Mouse (Mus musculus): ENCODE data around the gene Gm20708. TPM values are rescaled to one million over a fixed set of nuclear protein-coding genes. Genes with fewer than 3 reads are reported as not detected.
"Not testable (repeated sequence)": the region's sequence is repeated elsewhere in the genome, so short reads cannot be mapped to it uniquely, and the experiment has no call there.

Gm20708 gene
- polyA plus RNA-seq, 1 experiment from 2014 or later: 1.6 TPM

- H3K36me3 ChIP-seq (ENCODE audit: control insufficient read depth, insufficient read depth, low read length): no peaks in the 10 kb centered on the region
- peak; percentile 83 for ATAC-seq
- H3K4me1 ChIP-seq (ENCODE audit: control insufficient read depth, insufficient read depth, low read length): peaks cover 2% of the 10 kb centered on the region; the same call in 1 of the 2 replicates
- H3K4me3 ChIP-seq (ENCODE audit: low read depth, low read length): peak overlapping the region; percentile 40
- H3K9ac ChIP-seq (ENCODE audit: low read depth, low read length): peak overlapping the region; percentile 48; the same call in 1 of the 2 replicates
- 0 out of 2 replicates have a peak overlapping the region, but pooled peaks have one; percentile 59 for H3K27ac ChIP-seq (ENCODE audit: low read length)
- no peaks in the 10 kb centered on the region for H3K27me3 ChIP-seq (ENCODE audit: control insufficient read depth, insufficient read depth, low read depth, low read length)
- 19% methylated on average over 28 of the region's 28 CpGs for WGBS
- peak overlapping the region; percentile 60 for H3K4me2 ChIP-seq (ENCODE audit: low read length)
- H3K9me3 ChIP-seq (replicated peaks; ENCODE audit: control insufficient read depth, low read length, poor library complexity, severe bottlenecking): no peaks in the 10 kb centered on the region
Observed at GRCm38 (mm10) chr11:117832086-117832969, 22.9 kb downstream of the Gm20708 start.

- not testable (repeated sequence) for H3K9me3 ChIP-seq (replicated peaks; ENCODE audit: control insufficient read depth, low read length, poor library complexity, severe bottlenecking); H3K27ac ChIP-seq (ENCODE audit: low read length); H3K4me1 ChIP-seq (ENCODE audit: control insufficient read depth, insufficient read depth, low read length); H3K9ac ChIP-seq (ENCODE audit: low read depth, low read length); H3K4me2 ChIP-seq (ENCODE audit: low read length); ATAC-seq; H3K4me3 ChIP-seq (ENCODE audit: low read depth, low read length); H3K27me3 ChIP-seq (ENCODE audit: control insufficient read depth, insufficient read depth, low read depth, low read length); H3K36me3 ChIP-seq (ENCODE audit: control insufficient read depth, insufficient read depth, low read length)
- 88% methylated on average over 4 of the region's 6 CpGs for WGBS
Observed at GRCm38 (mm10) chr11:117833509-117833908, 24.0 kb downstream of the Gm20708 start.

- WGBS: 96% methylated on average over 8 of the region's 8 CpGs
- H3K9me3 ChIP-seq (replicated peaks; ENCODE audit: control insufficient read depth, low read length, poor library complexity, severe bottlenecking): no peaks in the 10 kb centered on the region
- H3K27me3 ChIP-seq (ENCODE audit: control insufficient read depth, insufficient read depth, low read depth, low read length): no peaks in the 10 kb centered on the region
- H3K4me1 ChIP-seq (ENCODE audit: control insufficient read depth, insufficient read depth, low read length): peaks cover 2% of the 10 kb centered on the region; the same call in 1 of the 2 replicates
- H3K36me3 ChIP-seq (ENCODE audit: control insufficient read depth, insufficient read depth, low read length): no peaks in the 10 kb centered on the region
- no peak for ATAC-seq
- H3K9ac ChIP-seq (ENCODE audit: low read depth, low read length): no peak overlapping the region
- no peak overlapping the region for H3K27ac ChIP-seq (ENCODE audit: low read length)
- H3K4me3 ChIP-seq (ENCODE audit: low read depth, low read length): no peak overlapping the region
- no peak overlapping the region for H3K4me2 ChIP-seq (ENCODE audit: low read length)
Observed at GRCm38 (mm10) chr11:117834086-117834485, 24.6 kb downstream of the Gm20708 start.

GRCm38 (mm10) chr11:117836306-117836705 is 26.8 kb downstream of the Gm20708 start:
- Histone ChIP-seq H3K9ac (ENCODE audit: low read depth, low read length) (no peak overlapping the region), H3K4me2 (ENCODE audit: low read length) (peak overlapping the region; percentile 33), H3K4me1 (ENCODE audit: control insufficient read depth, insufficient read depth, low read length) (peaks cover 2% of the 10 kb centered on the region; the same call in 1 of the 2 replicates), H3K27ac (ENCODE audit: low read length) (no peak overlapping the region), H3K27me3 (ENCODE audit: control insufficient read depth, insufficient read depth, low read depth, low read length) (no peaks in the 10 kb centered on the region), H3K4me3 (ENCODE audit: low read depth, low read length) (no peak overlapping the region), H3K36me3 (ENCODE audit: control insufficient read depth, insufficient read depth, low read length) (no peaks in the 10 kb centered on the region), H3K9me3 (replicated peaks; ENCODE audit: control insufficient read depth, low read length, poor library complexity, severe bottlenecking) (no peaks in the 10 kb centered on the region)
- no peak for ATAC-seq
- 20% methylated on average over 13 of the region's 13 CpGs for WGBS

GRCm38 (mm10) chr11:117838572-117838971 is 29.1 kb downstream of the Gm20708 start:
- Histone ChIP-seq H3K27ac (ENCODE audit: low read length) (no peak overlapping the region), H3K36me3 (ENCODE audit: control insufficient read depth, insufficient read depth, low read length) (no peaks in the 10 kb centered on the region), H3K9me3 (replicated peaks; ENCODE audit: control insufficient read depth, low read length, poor library complexity, severe bottlenecking) (no peaks in the 10 kb centered on the region), H3K4me1 (ENCODE audit: control insufficient read depth, insufficient read depth, low read length) (no peaks in the 10 kb centered on the region; the same call in 1 of the 2 replicates), H3K9ac (ENCODE audit: low read depth, low read length) (no peak overlapping the region), H3K27me3 (ENCODE audit: control insufficient read depth, insufficient read depth, low read depth, low read length) (no peaks in the 10 kb centered on the region), H3K4me2 (ENCODE audit: low read length) (no peak overlapping the region), H3K4me3 (ENCODE audit: low read depth, low read length) (no peak overlapping the region)
- 82% methylated on average over 2 of the region's 2 CpGs for WGBS
- ATAC-seq: no peak

- Histone ChIP-seq H3K36me3 (ENCODE audit: control insufficient read depth, insufficient read depth, low read length) (no peaks in the 10 kb centered on the region), H3K27me3 (ENCODE audit: control insufficient read depth, insufficient read depth, low read depth, low read length) (no peaks in the 10 kb centered on the region), H3K27ac (ENCODE audit: low read length) (no peak overlapping the region), H3K9ac (ENCODE audit: low read depth, low read length) (no peak overlapping the region), H3K4me2 (ENCODE audit: low read length) (no peak overlapping the region), H3K4me3 (ENCODE audit: low read depth, low read length) (no peak overlapping the region), H3K9me3 (replicated peaks; ENCODE audit: control insufficient read depth, low read length, poor library complexity, severe bottlenecking) (no peaks in the 10 kb centered on the region), H3K4me1 (ENCODE audit: control insufficient read depth, insufficient read depth, low read length) (no peaks in the 10 kb centered on the region; the same call in 1 of the 2 replicates)
- 94% methylated on average over 1 of the region's 1 CpGs for WGBS
- no peak for ATAC-seq
Observed at GRCm38 (mm10) chr11:117839021-117839420, 29.6 kb downstream of the Gm20708 start.

GRCm38 (mm10) chr11:117840910-117841309 is 31.4 kb downstream of the Gm20708 start:
- H3K27me3 ChIP-seq (ENCODE audit: control insufficient read depth, insufficient read depth, low read depth, low read length): no peaks in the 10 kb centered on the region
- H3K27ac ChIP-seq (ENCODE audit: low read length): no peak overlapping the region
- no peak overlapping the region for H3K4me3 ChIP-seq (ENCODE audit: low read depth, low read length)
- no peaks in the 10 kb centered on the region for H3K9me3 ChIP-seq (replicated peaks; ENCODE audit: control insufficient read depth, low read length, poor library complexity, severe bottlenecking)
- no peaks in the 10 kb centered on the region for H3K36me3 ChIP-seq (ENCODE audit: control insufficient read depth, insufficient read depth, low read length)
- ATAC-seq: no peak
- no peak overlapping the region for H3K9ac ChIP-seq (ENCODE audit: low read depth, low read length)
- WGBS: 61% methylated on average over 1 of the region's 1 CpGs
- no peak overlapping the region for H3K4me2 ChIP-seq (ENCODE audit: low read length)
- no peaks in the 10 kb centered on the region; the same call in 1 of the 2 replicates for H3K4me1 ChIP-seq (ENCODE audit: control insufficient read depth, insufficient read depth, low read length)

GRCm38 (mm10) chr11:117843434-117843833 is 34.0 kb downstream of the Gm20708 start:
- 93% methylated on average over 2 of the region's 2 CpGs for WGBS
- Histone ChIP-seq H3K27me3 (ENCODE audit: control insufficient read depth, insufficient read depth, low read depth, low read length) (no peaks in the 10 kb centered on the region), H3K36me3 (ENCODE audit: control insufficient read depth, insufficient read depth, low read length) (no peaks in the 10 kb centered on the region), H3K4me2 (ENCODE audit: low read length) (no peak overlapping the region), H3K9me3 (replicated peaks; ENCODE audit: control insufficient read depth, low read length, poor library complexity, severe bottlenecking) (no peaks in the 10 kb centered on the region), H3K4me1 (ENCODE audit: control insufficient read depth, insufficient read depth, low read length) (peaks cover 9% of the 10 kb centered on the region), H3K27ac (ENCODE audit: low read length) (no peak overlapping the region), H3K4me3 (ENCODE audit: low read depth, low read length) (no peak overlapping the region), H3K9ac (ENCODE audit: low read depth, low read length) (no peak overlapping the region)
- no peak for ATAC-seq

- no peak for ATAC-seq
- Histone ChIP-seq H3K4me2 (ENCODE audit: low read length) (no peak overlapping the region), H3K27me3 (ENCODE audit: control insufficient read depth, insufficient read depth, low read depth, low read length) (no peaks in the 10 kb centered on the region), H3K4me3 (ENCODE audit: low read depth, low read length) (no peak overlapping the region), H3K9me3 (replicated peaks; ENCODE audit: control insufficient read depth, low read length, poor library complexity, severe bottlenecking) (no peaks in the 10 kb centered on the region), H3K9ac (ENCODE audit: low read depth, low read length) (no peak overlapping the region), H3K36me3 (ENCODE audit: control insufficient read depth, insufficient read depth, low read length) (no peaks in the 10 kb centered on the region), H3K27ac (ENCODE audit: low read length) (no peak overlapping the region), H3K4me1 (ENCODE audit: control insufficient read depth, insufficient read depth, low read length) (peaks cover 14% of the 10 kb centered on the region)
- 75% methylated on average over 2 of the region's 2 CpGs for WGBS
Observed at GRCm38 (mm10) chr11:117844997-117845396, 35.5 kb downstream of the Gm20708 start.

All from midbrain, embryonic 16.5 days (tissue).